Mouse (Mus musculus) C2C12 (cell line): Measurements from ENCODE around the gene Zmynd19.

Experiments used
- CEBPB ChIP-seq: IDR thresholded peaks from one replicate; pipeline ENCODE4 v1.6.1; 2011; ENCODE audit warnings: low read depth, mild to moderate bottlenecking, control low read depth, moderate library complexity
- CTCF ChIP-seq: IDR thresholded peaks from one replicate; pipeline ENCODE4 v1.5.1; 2011; ENCODE audit not compliant: control insufficient read depth, insufficient read depth, insufficient read length
- MAX ChIP-seq: IDR thresholded peaks from one replicate; pipeline ENCODE4 v1.6.1; 2011; ENCODE audit warnings: mild to moderate bottlenecking, control low read depth
- USF1 ChIP-seq: IDR thresholded peaks from one replicate; pipeline ENCODE4 v1.6.1; 2011; ENCODE audit warnings: low read depth, mild to moderate bottlenecking, control low read depth, moderate library complexity

- TF ChIP-seq CTCF (no peak), MAX (peak; percentile 78), CEBPB (no peak), USF1 (peak; percentile 88)
Measured at GRCm38 (mm10) chr2:24975704-24976297, 26.2 kb downstream of the Zmynd19 start, which contains the start of gene Pnpla7.
